Mouse (Mus musculus): ENCODE measurements around the gene Larp6. TPM values are rescaled to one million over a fixed set of nuclear protein-coding genes. Genes with fewer than 3 reads are reported as not detected.
A peak's percentile ranks its signal among the peaks of the same experiment; 100 is the strongest.

Gene Larp6
- polyA plus RNA-seq (2015; fragmentation: Nextera tagmentation; extraction: Ambion mirVana) = 1.3 and 1.4 TPM in 2 replicates

DNA sequence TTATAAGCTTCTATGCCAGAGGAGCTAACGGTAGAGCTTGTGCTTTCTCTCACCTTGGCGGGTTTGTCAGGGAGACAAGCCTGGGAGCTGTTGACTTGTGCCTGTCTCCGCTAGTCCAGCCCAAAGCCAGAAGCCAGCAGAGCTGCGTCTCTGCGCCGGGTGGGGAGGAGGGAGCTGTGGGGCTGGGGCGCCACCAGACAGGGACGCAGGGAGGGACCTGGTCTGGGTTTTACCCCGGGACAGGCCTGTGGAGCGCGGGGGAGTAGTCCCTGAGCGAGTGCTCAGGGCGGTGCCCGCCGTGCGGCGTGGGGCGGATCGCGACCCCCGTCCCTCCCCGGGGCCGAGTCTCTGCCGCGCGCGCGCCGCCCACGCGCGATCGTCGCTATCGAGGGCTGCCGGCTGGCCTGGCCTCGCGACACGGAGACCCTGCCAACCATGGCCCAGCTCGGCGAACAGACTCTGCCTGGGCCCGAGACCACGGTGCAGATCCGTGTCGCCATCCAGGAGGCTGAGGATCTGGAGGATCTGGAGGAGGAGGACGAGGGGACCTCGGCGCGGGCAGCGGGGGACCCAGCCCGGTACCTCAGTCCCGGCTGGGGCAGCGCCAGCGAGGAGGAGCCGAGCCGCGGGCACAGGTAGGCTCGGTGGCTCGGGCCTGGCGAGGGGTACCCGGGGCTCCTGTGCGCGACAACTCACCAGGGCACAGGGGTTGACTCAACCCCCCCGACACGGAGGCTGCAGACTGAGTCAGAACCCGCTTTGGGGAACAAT, at the start of gene Larp6:
Larp6 (plus strand) TSS at position 219 of the 771 bp plus-strand sequence.
- Histone ChIP-seq H3K4me1 (peaks cover 12% of the 10 kb centered on the region), H3K9ac (peak within 1 kb of the TSS; percentile 59), H3K4me3 (peak within 1 kb of the TSS; percentile 58), H3K4me2 (peak within 1 kb of the TSS; percentile 98), H3K9me3 (no peaks in the 10 kb centered on the region), H3K27ac (no peak within 1 kb of the TSS), H3K27me3 (peaks cover 7% of the 10 kb centered on the region; the same call in 1 of the 2 replicates), H3K36me3 (no peaks in the 10 kb centered on the region)
- ATAC-seq (ENCODE audit: borderline replicate concordance, extremely low read depth, low FRiP score, low TSS enrichment) = peak; percentile 83
- WGBS = 1% methylated on average over 66 of the region's 66 CpGs

GRCm38 (mm10) chr9:60664385-60664784, 48.4 kb upstream of the Larp6 start:
- Histone ChIP-seq H3K27ac (no peak overlapping the region), H3K27me3 (no peaks in the 10 kb centered on the region), H3K9ac (no peak overlapping the region), H3K36me3 (no peaks in the 10 kb centered on the region), H3K4me2 (no peak overlapping the region), H3K4me1 (no peaks in the 10 kb centered on the region), H3K9me3 (no peaks in the 10 kb centered on the region), H3K4me3 (no peak overlapping the region)
- 95% methylated on average over 12 of the region's 12 CpGs for WGBS
- no peak for ATAC-seq (ENCODE audit: borderline replicate concordance, extremely low read depth, low FRiP score, low TSS enrichment)

- Histone ChIP-seq H3K27ac (no peak overlapping the region), H3K4me3 (no peak overlapping the region), H3K4me2 (no peak overlapping the region), H3K9me3 (no peaks in the 10 kb centered on the region), H3K27me3 (no peaks in the 10 kb centered on the region), H3K9ac (no peak overlapping the region), H3K4me1 (no peaks in the 10 kb centered on the region), H3K36me3 (no peaks in the 10 kb centered on the region)
- WGBS = 88% methylated on average over 5 of the region's 5 CpGs
- no peak for ATAC-seq (ENCODE audit: borderline replicate concordance, extremely low read depth, low FRiP score, low TSS enrichment)
Observed at GRCm38 (mm10) chr9:60664866-60665265, 47.9 kb upstream of the Larp6 start.

DNA sequence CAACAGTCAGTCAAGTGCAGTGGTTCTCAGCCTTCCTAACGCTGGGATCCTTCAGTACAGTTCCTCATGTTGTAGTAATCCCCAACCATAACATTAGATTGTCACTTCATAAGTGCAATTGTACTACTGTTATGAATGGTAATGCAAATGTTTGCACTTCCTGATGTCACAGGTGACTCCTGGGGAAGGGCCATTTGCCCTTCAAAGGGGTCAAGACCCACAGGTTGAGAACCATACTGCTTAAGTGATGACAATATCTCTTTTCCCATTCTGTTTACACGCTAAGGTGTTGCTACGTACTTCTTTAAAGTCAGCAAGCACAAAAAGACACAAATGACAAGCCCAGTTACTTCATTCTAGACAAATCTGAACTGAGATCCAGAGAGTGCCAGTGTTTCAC, 47.3 kb upstream of the Larp6 start:
- H3K4me3 ChIP-seq = no peak overlapping the region
- H3K4me1 ChIP-seq = no peaks in the 10 kb centered on the region
- H3K4me2 ChIP-seq = no peak overlapping the region
- H3K36me3 ChIP-seq = no peaks in the 10 kb centered on the region
- WGBS = 79% methylated on average over 3 of the region's 3 CpGs
- no peak overlapping the region for H3K27ac ChIP-seq
- no peaks in the 10 kb centered on the region for H3K9me3 ChIP-seq
- H3K9ac ChIP-seq = no peak overlapping the region
- H3K27me3 ChIP-seq = no peaks in the 10 kb centered on the region
- no peak for ATAC-seq (ENCODE audit: borderline replicate concordance, extremely low read depth, low FRiP score, low TSS enrichment)

DNA sequence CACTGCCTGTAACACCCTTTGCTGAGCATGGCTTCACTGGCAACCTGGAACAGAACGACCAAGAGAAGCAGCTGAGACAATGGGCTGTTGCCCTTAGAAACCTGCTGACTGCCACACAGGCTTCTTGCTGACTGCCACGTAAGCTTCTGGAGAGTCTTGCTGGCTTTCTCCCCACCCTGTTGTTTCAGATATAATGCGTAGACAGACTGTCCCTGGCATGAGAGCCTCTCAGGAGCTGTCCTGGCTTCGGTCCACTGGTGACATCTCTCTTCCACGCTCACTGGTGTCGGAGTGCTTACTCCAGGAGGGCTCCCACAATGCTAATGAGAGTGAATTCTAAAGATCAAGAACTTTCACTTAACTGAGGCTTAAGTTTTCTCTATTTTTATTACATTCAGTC, 43.9 kb upstream of the Larp6 start:
- H3K9me3 ChIP-seq = no peaks in the 10 kb centered on the region
- H3K27ac ChIP-seq = no peak overlapping the region
- no peak overlapping the region for H3K4me2 ChIP-seq
- no peaks in the 10 kb centered on the region; the same call in 1 of the 2 replicates for H3K36me3 ChIP-seq
- H3K27me3 ChIP-seq = no peaks in the 10 kb centered on the region
- H3K4me3 ChIP-seq = no peak overlapping the region
- no peaks in the 10 kb centered on the region for H3K4me1 ChIP-seq
- no peak overlapping the region for H3K9ac ChIP-seq
- ATAC-seq (ENCODE audit: borderline replicate concordance, extremely low read depth, low FRiP score, low TSS enrichment) = no peak
- 90% methylated on average over 6 of the region's 6 CpGs for WGBS

DNA sequence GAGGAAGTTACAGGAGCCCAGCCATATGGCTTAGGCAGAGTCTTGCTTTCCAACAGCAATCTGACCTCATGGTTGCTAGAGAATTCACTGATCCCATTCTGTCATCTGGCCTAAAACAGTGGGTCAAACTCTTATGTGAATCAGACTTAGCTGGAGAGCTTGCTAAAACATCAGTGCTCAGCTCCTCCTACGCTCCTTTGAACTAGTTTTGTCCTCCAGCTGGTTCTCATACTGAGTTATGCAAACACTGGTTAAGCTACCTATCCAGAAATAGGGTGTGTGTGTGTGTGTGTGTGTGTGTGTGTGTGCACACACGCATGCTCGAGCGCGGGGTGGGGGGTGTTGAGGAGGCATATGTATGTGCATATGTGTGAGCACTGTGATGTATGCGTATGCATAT, 40.2 kb upstream of the Larp6 start:
- Histone ChIP-seq H3K4me3 (no peak overlapping the region), H3K27ac (no peak overlapping the region), H3K9me3 (no peaks in the 10 kb centered on the region), H3K36me3 (no peaks in the 10 kb centered on the region; the same call in 1 of the 2 replicates), H3K4me2 (no peak overlapping the region), H3K4me1 (no peaks in the 10 kb centered on the region), H3K9ac (no peak overlapping the region), H3K27me3 (no peaks in the 10 kb centered on the region)
- WGBS = 93% methylated on average over 6 of the region's 6 CpGs
- no peak for ATAC-seq (ENCODE audit: borderline replicate concordance, extremely low read depth, low FRiP score, low TSS enrichment)

DNA sequence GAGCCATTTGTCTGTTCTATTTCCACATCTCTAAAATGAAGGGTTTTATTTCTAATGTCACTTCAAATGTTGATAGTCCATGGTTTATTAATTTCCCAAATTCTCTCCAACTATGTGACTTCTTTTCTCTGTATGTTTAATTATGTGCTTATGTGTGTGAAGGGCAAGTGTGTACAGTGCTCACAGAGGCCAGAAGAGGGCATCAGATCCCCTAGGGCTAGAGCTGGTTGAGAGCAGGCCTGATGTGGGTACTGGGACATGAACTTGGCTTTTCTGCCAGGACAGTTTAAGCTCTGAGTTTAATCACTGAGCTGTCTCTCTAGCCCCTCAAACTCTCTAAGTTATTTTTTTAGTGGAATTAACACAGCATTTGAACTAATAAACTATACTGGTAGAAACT, 38.0 kb upstream of the Larp6 start:
- Histone ChIP-seq H3K4me1 (no peaks in the 10 kb centered on the region), H3K27ac (no peak overlapping the region)
- no peak for ATAC-seq (ENCODE audit: borderline replicate concordance, extremely low read depth, low FRiP score, low TSS enrichment)

GRCm38 (mm10) chr9:60676429-60676828, 36.4 kb upstream of the Larp6 start:
- Histone ChIP-seq H3K27ac (no peak overlapping the region), H3K9ac (no peak overlapping the region), H3K27me3 (no peaks in the 10 kb centered on the region), H3K4me1 (no peaks in the 10 kb centered on the region), H3K4me2 (no peak overlapping the region), H3K36me3 (peaks cover 12% of the 10 kb centered on the region), H3K4me3 (no peak overlapping the region), H3K9me3 (no peaks in the 10 kb centered on the region)
- WGBS = 89% methylated on average over 4 of the region's 4 CpGs
- ATAC-seq (ENCODE audit: borderline replicate concordance, extremely low read depth, low FRiP score, low TSS enrichment) = no peak

More for the DNA sequence above, 38.0 kb upstream of the Larp6 start:
- Histone ChIP-seq H3K27me3 (no peaks in the 10 kb centered on the region), H3K9ac (no peak overlapping the region), H3K4me3 (no peak overlapping the region), H3K9me3 (no peaks in the 10 kb centered on the region), H3K36me3 (no peaks in the 10 kb centered on the region; the same call in 1 of the 2 replicates), H3K4me2 (no peak overlapping the region)

GRCm38 (mm10) chr9:60678913-60679312, 33.9 kb upstream of the Larp6 start:
- Histone ChIP-seq H3K27ac (no peak overlapping the region), H3K36me3 (peaks cover 19% of the 10 kb centered on the region; the same call in 1 of the 2 replicates), H3K4me3 (no peak overlapping the region), H3K9me3 (no peaks in the 10 kb centered on the region), H3K4me1 (no peaks in the 10 kb centered on the region), H3K27me3 (no peaks in the 10 kb centered on the region), H3K4me2 (no peak overlapping the region), H3K9ac (no peak overlapping the region)
- WGBS = 45% methylated on average over 5 of the region's 5 CpGs
- ATAC-seq (ENCODE audit: borderline replicate concordance, extremely low read depth, low FRiP score, low TSS enrichment) = no peak

GRCm38 (mm10) chr9:60681005-60681404, 31.8 kb upstream of the Larp6 start:
- H3K9ac ChIP-seq = no peak overlapping the region
- H3K4me2 ChIP-seq = no peak overlapping the region
- H3K9me3 ChIP-seq = no peaks in the 10 kb centered on the region
- H3K27me3 ChIP-seq = no peaks in the 10 kb centered on the region
- H3K4me1 ChIP-seq = no peaks in the 10 kb centered on the region
- no peak for ATAC-seq (ENCODE audit: borderline replicate concordance, extremely low read depth, low FRiP score, low TSS enrichment)
- H3K4me3 ChIP-seq = no peak overlapping the region
- H3K36me3 ChIP-seq = peaks cover 19% of the 10 kb centered on the region; the same call in 1 of the 2 replicates
- H3K27ac ChIP-seq = no peak overlapping the region
- WGBS = 94% methylated on average over 3 of the region's 3 CpGs

DNA sequence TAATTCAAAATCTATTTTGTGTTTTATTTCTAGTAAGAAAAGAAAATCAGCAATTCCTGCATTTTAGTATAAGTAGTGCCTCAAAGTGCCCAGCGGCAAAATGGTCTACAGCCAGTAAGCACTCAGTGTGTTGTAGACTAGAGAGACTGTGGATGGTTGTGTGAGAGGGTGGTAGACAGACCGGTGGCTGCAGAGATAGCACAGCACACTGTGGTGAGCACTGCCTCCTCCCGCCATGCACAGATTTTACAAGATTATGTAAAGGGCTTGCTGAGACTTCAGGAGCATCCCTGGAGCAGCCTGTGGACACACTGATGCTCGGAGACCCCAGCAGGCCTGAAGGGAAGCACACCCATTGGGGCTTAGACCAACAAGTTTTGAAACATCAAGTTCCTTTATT, 30.0 kb upstream of the Larp6 start:
- H3K9me3 ChIP-seq = no peaks in the 10 kb centered on the region
- ATAC-seq (ENCODE audit: borderline replicate concordance, extremely low read depth, low FRiP score, low TSS enrichment) = no peak
- peaks cover 4% of the 10 kb centered on the region for H3K4me1 ChIP-seq
- no peak overlapping the region for H3K27ac ChIP-seq
- WGBS = 91% methylated on average over 4 of the region's 4 CpGs
- no peak overlapping the region for H3K9ac ChIP-seq
- peaks cover 19% of the 10 kb centered on the region; the same call in 1 of the 2 replicates for H3K36me3 ChIP-seq
- no peak overlapping the region for H3K4me3 ChIP-seq
- H3K4me2 ChIP-seq = no peak overlapping the region
- H3K27me3 ChIP-seq = no peaks in the 10 kb centered on the region

DNA sequence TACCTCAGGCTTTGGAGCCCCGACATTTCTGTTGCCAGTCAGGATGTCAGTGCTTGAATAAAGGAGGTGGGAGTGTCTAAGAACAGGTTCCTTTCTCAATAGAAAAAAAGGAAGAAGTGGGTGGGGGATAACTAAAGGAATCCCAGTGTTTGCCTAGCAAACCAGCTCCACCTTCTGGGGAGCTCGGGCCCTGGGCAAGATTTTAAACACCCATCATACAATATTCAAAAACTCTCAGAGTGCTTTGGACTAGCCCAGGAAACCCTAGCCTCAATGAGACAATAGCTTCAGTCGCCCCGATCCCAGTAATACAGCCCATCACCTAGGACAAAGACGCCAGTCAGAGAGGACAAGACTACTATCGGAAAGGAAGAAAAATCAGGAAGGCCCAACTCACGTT, 25.4 kb upstream of the Larp6 start:
- Histone ChIP-seq H3K9ac (peak overlapping the region; percentile 48), H3K27me3 (no peaks in the 10 kb centered on the region)
- peak; percentile 48; the same call in 1 of the 2 replicates for ATAC-seq (ENCODE audit: borderline replicate concordance, extremely low read depth, low FRiP score, low TSS enrichment)

More for the DNA sequence above, 25.4 kb upstream of the Larp6 start:
- peak overlapping the region; percentile 71 for H3K4me3 ChIP-seq
- no peaks in the 10 kb centered on the region for H3K9me3 ChIP-seq
- peaks cover 9% of the 10 kb centered on the region for H3K4me1 ChIP-seq
- WGBS = 2% methylated on average over 7 of the region's 7 CpGs
- H3K36me3 ChIP-seq = 0 out of 2 replicates have a peak, but pooled peaks cover 6% of the 10 kb centered on the region
- H3K4me2 ChIP-seq = peak overlapping the region; percentile 77
- peak overlapping the region; percentile 80 for H3K27ac ChIP-seq
